Mouse (Mus musculus): ENCODE measurements at regions not wholly inside any gene's neighbourhood (a gene's known extent, or its start where the extent isn't known, plus 50 kb on each side); places are given as distances from the start of the nearest gene placed in this dataset.

GRCm38 (mm10) chr7:71289702-71290101, 61.6 kb downstream of the Gm10295 start:
- DNase-seq (ENCODE audit: low spot score): no peak

DNA sequence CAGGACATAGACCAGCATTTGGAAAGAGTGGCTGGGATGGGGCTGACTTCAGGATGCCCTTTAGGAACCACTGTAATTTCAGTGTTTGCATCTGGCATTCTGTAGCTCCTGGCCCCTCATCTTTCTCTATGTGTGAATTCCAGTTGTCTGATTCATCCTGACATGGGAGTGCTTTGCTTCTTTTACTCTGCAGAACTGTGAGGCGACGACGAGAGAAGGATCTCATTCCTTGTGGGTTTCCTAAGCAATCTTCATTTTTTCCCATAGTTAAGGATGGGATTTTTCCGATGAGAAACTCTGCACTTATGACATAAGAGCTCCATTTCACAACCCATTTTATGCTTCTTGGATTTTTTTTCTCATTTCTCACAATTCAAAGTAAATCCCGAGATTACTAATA, 62.0 kb downstream of the Gm10295 start:
- DNase-seq (ENCODE audit: low spot score): no peak

- DNase-seq (ENCODE audit: low spot score): no peak
Observed at GRCm38 (mm10) chr7:71287441-71287840, 63.8 kb downstream of the Gm10295 start.

DNA sequence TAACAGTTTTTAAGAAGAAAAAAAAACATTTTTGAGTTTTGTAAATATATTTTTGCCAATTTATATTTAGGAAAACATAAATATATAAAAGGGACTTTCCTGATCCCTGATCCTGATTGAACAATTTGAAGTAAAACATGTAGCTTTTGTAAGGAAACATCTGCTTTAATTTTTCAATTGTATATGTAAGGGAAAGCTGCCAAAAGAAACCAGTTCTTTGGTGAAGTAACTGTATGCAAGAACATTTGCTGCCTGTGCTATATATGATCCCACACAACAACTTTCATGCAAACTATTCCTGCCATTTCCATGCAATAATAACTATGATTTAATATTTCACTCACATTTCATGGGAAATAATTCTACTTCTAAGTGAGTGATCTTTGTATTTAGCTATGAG, 67.0 kb downstream of the Gm10295 start:
- DNase-seq (ENCODE audit: low spot score): no peak

DNA sequence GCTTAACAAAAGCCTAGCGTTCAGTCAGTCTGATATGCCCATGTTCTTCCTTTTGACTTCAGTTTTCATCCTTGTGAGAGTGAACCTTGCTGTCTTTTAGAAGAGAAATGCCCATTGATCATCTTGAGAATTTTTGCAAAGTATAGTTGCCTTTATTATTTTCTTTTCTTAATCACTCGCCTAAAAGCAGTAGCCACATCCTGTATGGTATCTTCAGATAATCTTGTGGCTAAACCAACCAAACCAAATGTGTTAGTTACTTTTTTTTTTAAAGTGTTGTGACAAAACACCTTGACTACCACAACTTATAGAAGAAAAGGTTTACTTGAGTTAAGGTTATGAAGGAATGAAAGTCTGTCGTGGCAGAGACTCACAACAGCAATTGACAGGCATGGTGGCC, 67.9 kb downstream of the Gm10295 start:
- DNase-seq (ENCODE audit: low spot score): no peak

DNA sequence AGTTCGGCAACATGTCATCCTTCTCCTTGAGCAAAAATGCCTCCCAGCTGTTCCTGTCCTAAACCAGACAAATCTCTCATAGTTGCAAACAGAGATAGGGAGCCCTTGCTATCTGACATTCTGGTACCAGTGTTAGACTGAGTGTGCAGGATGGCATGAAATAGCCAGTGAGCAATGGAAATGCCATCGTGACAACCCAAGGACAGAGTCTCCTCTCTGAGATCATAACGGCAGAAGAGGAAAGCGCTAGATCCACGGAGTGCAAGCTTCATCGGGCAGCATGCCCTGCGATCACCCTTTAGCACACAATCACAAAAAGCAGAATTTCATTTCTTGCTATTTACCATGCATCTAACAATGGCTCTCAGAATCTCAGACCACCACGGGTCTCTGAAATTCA, 85.2 kb downstream of the Gm10295 start:
- no peak for DNase-seq (ENCODE audit: low spot score)

GRCm38 (mm10) chr7:71264115-71264514, 87.2 kb downstream of the Gm10295 start:
- DNase-seq (ENCODE audit: low spot score): no peak

- DNase-seq (ENCODE audit: low spot score): no peak
Observed at GRCm38 (mm10) chr7:71249669-71250068, 101.6 kb downstream of the Gm10295 start.

DNA sequence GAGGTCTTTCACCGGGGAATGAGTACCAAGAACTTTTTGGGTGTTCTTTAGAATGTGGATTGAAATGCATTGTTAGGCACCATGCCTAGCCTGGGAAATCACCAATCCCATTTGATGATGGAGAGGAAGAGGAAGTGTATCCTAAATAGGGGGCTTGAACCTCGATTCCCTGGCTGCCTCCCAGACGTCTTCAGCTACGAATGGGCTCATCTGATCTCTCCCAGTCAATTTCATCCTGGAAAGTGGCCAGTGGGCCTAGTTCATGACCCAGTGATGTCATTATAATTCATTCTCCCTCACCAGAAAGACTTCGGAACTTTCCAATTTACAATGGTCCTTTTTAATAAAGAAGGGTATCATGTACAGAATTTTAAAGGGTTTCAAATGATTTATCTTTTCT, 102.1 kb downstream of the Gm10295 start:
- DNase-seq (ENCODE audit: low spot score): no peak

DNA sequence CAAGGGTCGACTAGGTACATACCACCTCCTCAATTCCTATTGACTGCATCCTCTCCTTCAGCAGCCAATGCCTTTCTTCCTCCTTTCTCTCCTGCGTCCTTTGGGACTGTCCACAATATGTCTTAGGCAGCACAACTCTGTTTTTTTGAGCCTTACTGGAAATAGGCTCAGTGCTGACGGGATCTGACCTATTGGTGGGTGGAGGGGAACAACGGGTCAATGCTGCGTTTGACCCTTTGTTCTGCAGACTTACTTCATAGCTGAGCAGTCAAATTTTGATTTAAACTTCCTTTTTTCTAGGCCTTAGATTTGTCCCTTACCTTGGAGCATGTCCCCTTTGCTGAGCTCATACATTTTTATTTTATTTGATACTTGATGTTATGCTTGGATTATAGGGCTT, 103.4 kb downstream of the Gm10295 start:
- DNase-seq (ENCODE audit: low spot score): no peak

DNA sequence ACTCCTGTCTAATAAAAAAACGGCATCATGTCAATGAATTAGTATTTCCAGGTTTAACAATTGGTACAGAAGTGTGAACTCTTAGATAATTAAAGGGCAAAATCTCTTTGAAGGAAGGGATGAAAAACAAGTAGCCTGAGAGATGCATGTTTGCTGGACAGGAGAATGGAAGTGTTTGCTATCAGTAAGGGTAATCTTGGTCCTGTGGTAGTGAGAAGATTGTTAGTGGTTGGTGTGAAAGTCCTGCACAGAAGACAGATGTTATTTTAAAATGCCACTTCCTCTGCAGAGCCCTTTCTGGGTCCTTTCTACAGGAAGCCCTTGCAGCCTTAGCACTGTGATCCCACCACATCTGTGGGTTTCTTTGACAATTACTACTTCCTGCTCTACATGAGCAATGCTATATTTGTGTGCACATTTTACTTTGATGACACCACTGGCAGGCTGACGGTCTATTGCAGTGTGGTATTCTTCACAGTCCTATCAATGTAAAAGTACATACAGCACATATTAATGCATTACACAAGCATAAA, 108.8 kb downstream of the Gm10295 start:
- DNase-seq (ENCODE audit: low spot score): no peak

GRCm38 (mm10) chr7:71239207-71239606, 112.1 kb downstream of the Gm10295 start:
- DNase-seq (ENCODE audit: low spot score): no peak

- DNase-seq (ENCODE audit: low spot score): peak; percentile 44
Observed at GRCm38 (mm10) chr7:71236334-71236733, 115.0 kb downstream of the Gm10295 start.

GRCm38 (mm10) chr7:71234176-71234769, 117.0 kb downstream of the Gm10295 start:
- DNase-seq (ENCODE audit: low spot score): peak; percentile 14

DNA sequence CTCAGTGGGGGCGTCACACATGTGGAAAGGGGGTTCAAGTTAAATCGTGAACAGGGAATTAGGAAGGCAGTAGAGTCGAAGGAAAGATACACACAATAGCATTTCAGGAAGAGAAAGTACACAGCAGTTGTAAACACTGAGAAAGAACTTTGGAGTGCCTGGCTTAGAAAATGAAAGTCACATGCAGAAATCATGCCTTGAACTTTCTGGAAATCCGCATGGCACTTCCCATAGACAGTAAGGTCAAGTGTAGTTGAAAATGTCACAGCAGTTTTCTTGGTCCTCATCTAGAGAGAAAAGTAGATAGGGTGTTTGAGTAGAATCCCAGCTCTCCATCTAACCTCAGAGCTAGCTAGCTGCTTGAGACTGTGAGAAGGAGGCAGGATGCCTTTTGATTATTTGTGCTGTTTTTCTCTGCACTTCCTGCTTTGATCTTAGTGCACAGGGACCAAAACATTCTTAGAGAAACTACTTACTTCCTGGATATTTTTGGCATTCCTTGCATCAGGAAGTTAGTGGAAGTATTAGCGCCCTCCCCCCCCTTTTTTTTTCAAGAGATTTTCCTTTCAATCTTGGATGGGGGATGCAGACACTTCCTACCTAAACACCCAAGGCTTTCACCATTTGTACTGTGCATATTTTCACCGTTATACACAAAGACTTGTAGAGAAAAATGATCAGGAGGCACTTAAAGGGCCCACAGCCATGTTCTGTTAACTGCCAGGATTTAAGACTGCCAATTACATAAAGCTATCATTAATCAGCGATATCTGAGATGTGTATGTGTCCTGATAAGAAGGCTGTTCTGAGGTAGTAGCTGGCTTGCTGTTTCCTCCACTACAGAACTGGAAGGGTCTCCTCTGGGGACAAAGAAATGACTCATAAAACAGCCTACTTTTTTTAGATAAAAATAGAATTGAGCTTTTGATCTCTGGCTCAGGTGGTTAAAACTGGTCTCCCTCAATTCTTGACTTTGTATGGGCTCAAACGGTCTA, 118.2 kb downstream of the Gm10295 start:
- no peak for DNase-seq (ENCODE audit: low spot score)

- no peak for DNase-seq (ENCODE audit: low spot score)
Observed at GRCm38 (mm10) chr7:71230901-71231477, 120.3 kb downstream of the Gm10295 start.

GRCm38 (mm10) chr7:71229183-71229582, 122.1 kb downstream of the Gm10295 start:
- DNase-seq (ENCODE audit: low spot score): no peak

DNA sequence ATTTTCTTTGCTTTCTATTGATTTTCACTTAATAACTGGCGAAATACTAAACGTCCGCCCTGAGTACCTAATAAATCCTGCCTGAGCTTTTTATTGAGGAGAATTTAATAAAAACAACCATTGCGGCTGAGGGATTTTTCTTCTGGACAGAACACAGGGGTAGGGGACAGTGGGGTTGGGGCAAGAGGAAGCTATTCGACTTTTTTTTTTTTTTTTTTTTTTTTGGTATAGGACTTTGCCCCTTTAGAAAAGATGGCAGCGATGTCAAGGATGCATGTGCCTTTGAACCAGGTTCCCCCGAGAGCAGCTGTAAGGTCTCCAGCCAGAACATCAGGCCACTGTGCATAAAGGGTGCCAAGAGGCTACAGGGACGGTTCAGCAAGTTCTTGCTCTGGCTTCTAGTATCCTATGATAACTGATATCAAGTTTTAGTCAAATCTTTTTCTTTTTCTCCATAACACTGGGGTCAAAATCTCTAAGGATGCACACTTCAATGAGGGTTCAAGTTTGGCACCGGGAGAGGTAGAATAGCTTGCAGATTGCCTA, 126.9 kb downstream of the Gm10295 start:
- no peak for DNase-seq (ENCODE audit: low spot score)

GRCm38 (mm10) chr7:71223513-71224319, 127.6 kb downstream of the Gm10295 start:
- peak; percentile 28 for DNase-seq (ENCODE audit: low spot score)

DNA sequence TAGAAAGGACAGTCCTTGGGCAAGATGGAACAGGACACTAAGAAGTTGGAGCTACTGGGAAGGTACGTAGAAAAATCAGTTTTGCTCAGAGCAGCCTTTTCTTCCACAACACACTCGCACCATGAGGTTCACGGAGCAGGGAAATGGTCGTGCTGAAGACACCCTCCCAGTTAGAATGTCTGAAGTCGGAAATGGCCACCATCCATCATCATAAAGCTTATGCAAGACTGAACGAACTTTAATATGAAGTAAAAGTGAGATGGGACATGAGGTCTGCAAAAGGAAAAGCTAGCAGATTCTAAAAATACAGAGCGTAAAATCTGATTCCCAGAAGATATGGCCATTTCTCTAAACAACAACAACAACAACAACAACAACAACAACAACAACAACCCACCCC, 133.9 kb downstream of the Gm10295 start:
- no peak for DNase-seq (ENCODE audit: low spot score)

- DNase-seq (ENCODE audit: low spot score): peak; percentile 28
Observed at GRCm38 (mm10) chr7:71216808-71217207, 134.5 kb downstream of the Gm10295 start.

Data from embryo, embryonic 10.5 days (tissue).